Mouse (Mus musculus) kidney, embryonic 15.5 days (tissue): Measurements from ENCODE around the gene Pnpla6. TPM values are rescaled to one million over a fixed set of nuclear protein-coding genes. Genes with fewer than 3 reads are reported as not detected.

Experiments
- ATAC-seq: fragments of 200-750 bp; cut with Nextera tagmentation; replicated peaks from 2 replicates; pipeline ENCODE4 v1.8.0; 2017; ENCODE audit warnings: moderate TSS enrichment; ENCODE audit not compliant: low FRiP score
- H3K27ac ChIP-seq: fragments of 300-500 bp; sonication (generic); 2 replicates; pipeline ENCODE4 v1.5.1; 2015; ENCODE audit warnings: mild to moderate bottlenecking, inconsistent platforms
- H3K27me3 ChIP-seq: fragments of 300-500 bp; sonication (generic); 2 replicates; pipeline ENCODE4 v1.6.1; 2015; ENCODE audit warnings: inconsistent platforms
- H3K36me3 ChIP-seq: fragments of 300-500 bp; sonication (generic); 2 replicates; pipeline ENCODE4 v1.6.1; 2015; ENCODE audit warnings: inconsistent platforms
- H3K4me1 ChIP-seq: fragments of 300-500 bp; sonication (generic); 2 replicates; pipeline ENCODE4 v1.6.1; 2015; ENCODE audit warnings: inconsistent platforms
- H3K4me2 ChIP-seq: fragments of 300-500 bp; sonication (generic); 2 replicates; pipeline ENCODE4 v1.6.1; 2015; ENCODE audit warnings: moderate library complexity, mild to moderate bottlenecking, inconsistent platforms
- H3K4me3 ChIP-seq: fragments of 300-500 bp; sonication (generic); replicated peaks from 2 replicates; pipeline ENCODE4 v1.5.1; 2015; ENCODE audit warnings: mild to moderate bottlenecking, inconsistent platforms
- H3K9ac ChIP-seq: fragments of 300-500 bp; sonication (generic); 2 replicates; pipeline ENCODE4 v1.6.1; 2015; ENCODE audit warnings: mild to moderate bottlenecking, inconsistent platforms
- H3K9me3 ChIP-seq: fragments of 300-500 bp; sonication (generic); replicated peaks from 2 replicates; pipeline ENCODE4 v1.6.1; 2016; ENCODE audit warnings: inconsistent platforms
- WGBS: fragments of 180-500 bp; shearing (Covaris S2); methylation state at CpG from one replicate; pipeline ENCODE4 v1.1.7; 2015; ENCODE audit warnings: mixed read lengths; 5-methylcytosine and 5-hydroxymethylcytosine counted together
- polyA plus RNA-seq: library from polyadenylated mRNA; unstranded; fragments of >200 nt; fragmentation: Nextera tagmentation; extraction: Ambion mirVana; gene quantifications from 2 replicates; pipeline ENCODE4 v1.2.1, GENCODE M21; 2015

Pnpla6 gene
- polyA plus RNA-seq, 1 experiment from 2014 or later = 38.3 TPM

DNA sequence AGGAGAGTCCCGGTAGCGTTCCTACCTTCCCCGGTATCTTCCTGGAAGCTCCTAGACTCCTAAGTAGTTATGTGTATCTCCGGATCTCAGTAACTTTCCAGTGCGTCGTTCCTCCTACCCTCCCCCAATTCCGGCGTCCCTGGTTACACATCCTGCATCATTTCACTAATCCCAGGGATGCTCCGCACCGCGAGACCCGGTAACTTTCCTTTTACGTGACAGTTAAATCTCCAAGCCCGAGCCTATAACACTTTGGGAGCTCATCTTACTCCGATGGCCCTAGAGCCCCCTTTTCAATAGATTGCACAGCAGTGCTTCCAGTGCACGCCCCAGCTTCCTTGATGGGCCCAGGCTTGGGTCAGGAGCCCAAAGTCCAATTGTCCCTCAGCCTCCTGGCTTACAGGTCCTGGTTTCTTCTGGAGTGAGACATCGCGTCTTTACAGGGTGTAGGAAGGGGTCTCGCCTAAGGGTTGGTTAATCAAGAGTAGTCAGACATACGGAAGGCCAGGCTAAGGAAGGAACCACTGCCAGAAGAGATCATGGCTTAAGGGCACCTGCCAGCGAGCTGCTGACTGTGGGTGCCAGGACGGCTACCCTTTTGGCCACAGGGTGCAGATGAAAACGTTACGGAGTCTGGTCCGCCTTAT is 710 bp downstream of the Pnpla6 start:
- peak; percentile 34 for ATAC-seq
- 0% methylated on average over 25 of the region's 25 CpGs for WGBS

GRCm38 (mm10) chr8:3516450-3517116 is 1.4 kb downstream of the Pnpla6 start:
- H3K27me3 ChIP-seq = no peaks in the 10 kb centered on the region
- H3K9me3 ChIP-seq = no peaks in the 10 kb centered on the region
- peak overlapping the region; percentile 76 for H3K4me3 ChIP-seq
- peak overlapping the region; percentile 87 for H3K27ac ChIP-seq
- peaks cover 42% of the 10 kb centered on the region for H3K36me3 ChIP-seq
- peak; percentile 89 for ATAC-seq
- WGBS = 2% methylated on average over 36 of the region's 36 CpGs
- H3K4me1 ChIP-seq = peaks cover 18% of the 10 kb centered on the region
- H3K4me2 ChIP-seq = peak overlapping the region; percentile 97
- H3K9ac ChIP-seq = peak overlapping the region; percentile 56

More for the DNA sequence above, 710 bp downstream of the Pnpla6 start:
- Histone ChIP-seq H3K36me3 (peaks cover 42% of the 10 kb centered on the region), H3K4me2 (peak overlapping the region; percentile 97), H3K4me3 (peak overlapping the region; percentile 76), H3K9me3 (no peaks in the 10 kb centered on the region), H3K27ac (peak overlapping the region; percentile 87), H3K27me3 (no peaks in the 10 kb centered on the region), H3K9ac (peak overlapping the region; percentile 56), H3K4me1 (peaks cover 18% of the 10 kb centered on the region)

- Histone ChIP-seq H3K27ac (peak overlapping the region; percentile 87), H3K9me3 (no peaks in the 10 kb centered on the region), H3K9ac (peak overlapping the region; percentile 56), H3K4me2 (peak overlapping the region; percentile 97), H3K4me3 (peak overlapping the region; percentile 76), H3K27me3 (no peaks in the 10 kb centered on the region), H3K4me1 (peaks cover 18% of the 10 kb centered on the region), H3K36me3 (peaks cover 42% of the 10 kb centered on the region)
- ATAC-seq = peak; percentile 41; the same call in 1 of the 2 replicates
- 5% methylated on average over 16 of the region's 16 CpGs for WGBS
These were observed 1.9 kb downstream of the Pnpla6 start for GRCm38 (mm10) chr8:3517117-3517495.

- Histone ChIP-seq H3K27me3 (no peaks in the 10 kb centered on the region), H3K27ac (no peak overlapping the region), H3K9me3 (no peaks in the 10 kb centered on the region), H3K4me2 (no peak overlapping the region), H3K4me3 (no peak overlapping the region), H3K36me3 (peaks cover 65% of the 10 kb centered on the region), H3K4me1 (peaks cover 5% of the 10 kb centered on the region), H3K9ac (no peak overlapping the region)
- peak; percentile 75; the same call in 1 of the 2 replicates for ATAC-seq
- WGBS = 91% methylated on average over 13 of the region's 13 CpGs
These were observed 7.0 kb downstream of the Pnpla6 start for GRCm38 (mm10) chr8:3522007-3522697.

DNA sequence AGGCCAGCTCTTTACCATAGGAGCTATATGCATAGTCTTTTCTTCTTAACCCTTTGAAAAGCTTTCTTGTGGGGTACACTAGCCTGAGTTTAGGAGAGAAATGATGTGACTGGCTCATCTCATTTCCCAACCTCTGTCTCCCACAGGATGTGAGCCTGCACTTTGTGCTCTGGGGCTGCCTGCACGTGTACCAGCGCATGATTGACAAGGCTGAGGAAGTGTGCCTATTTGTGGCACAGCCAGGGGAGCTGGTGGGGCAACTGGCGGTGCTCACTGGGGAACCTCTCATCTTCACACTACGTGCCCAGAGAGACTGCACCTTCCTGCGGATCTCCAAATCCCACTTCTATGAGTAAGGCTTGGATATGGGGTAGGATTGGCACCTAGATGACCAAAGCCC is 15.6 kb downstream of the Pnpla6 start:
- H3K4me3 ChIP-seq = no peak overlapping the region
- no peak overlapping the region for H3K9ac ChIP-seq
- peaks cover 66% of the 10 kb centered on the region for H3K36me3 ChIP-seq
- no peaks in the 10 kb centered on the region for H3K9me3 ChIP-seq
- H3K27me3 ChIP-seq = no peaks in the 10 kb centered on the region
- H3K27ac ChIP-seq = no peak overlapping the region
- no peak overlapping the region for H3K4me2 ChIP-seq
- no peaks in the 10 kb centered on the region for H3K4me1 ChIP-seq
- WGBS = 85% methylated on average over 5 of the region's 5 CpGs
- no peak for ATAC-seq

- no peak overlapping the region for H3K9ac ChIP-seq
- no peak for ATAC-seq
- no peak overlapping the region for H3K27ac ChIP-seq
- WGBS = 94% methylated on average over 18 of the region's 18 CpGs
- H3K27me3 ChIP-seq = no peaks in the 10 kb centered on the region
- H3K9me3 ChIP-seq = no peaks in the 10 kb centered on the region
- H3K36me3 ChIP-seq = peaks cover 67% of the 10 kb centered on the region
- no peaks in the 10 kb centered on the region for H3K4me1 ChIP-seq
- no peak overlapping the region for H3K4me2 ChIP-seq
- no peak overlapping the region for H3K4me3 ChIP-seq
These were observed 16.8 kb downstream of the Pnpla6 start for GRCm38 (mm10) chr8:3531936-3532335.

DNA sequence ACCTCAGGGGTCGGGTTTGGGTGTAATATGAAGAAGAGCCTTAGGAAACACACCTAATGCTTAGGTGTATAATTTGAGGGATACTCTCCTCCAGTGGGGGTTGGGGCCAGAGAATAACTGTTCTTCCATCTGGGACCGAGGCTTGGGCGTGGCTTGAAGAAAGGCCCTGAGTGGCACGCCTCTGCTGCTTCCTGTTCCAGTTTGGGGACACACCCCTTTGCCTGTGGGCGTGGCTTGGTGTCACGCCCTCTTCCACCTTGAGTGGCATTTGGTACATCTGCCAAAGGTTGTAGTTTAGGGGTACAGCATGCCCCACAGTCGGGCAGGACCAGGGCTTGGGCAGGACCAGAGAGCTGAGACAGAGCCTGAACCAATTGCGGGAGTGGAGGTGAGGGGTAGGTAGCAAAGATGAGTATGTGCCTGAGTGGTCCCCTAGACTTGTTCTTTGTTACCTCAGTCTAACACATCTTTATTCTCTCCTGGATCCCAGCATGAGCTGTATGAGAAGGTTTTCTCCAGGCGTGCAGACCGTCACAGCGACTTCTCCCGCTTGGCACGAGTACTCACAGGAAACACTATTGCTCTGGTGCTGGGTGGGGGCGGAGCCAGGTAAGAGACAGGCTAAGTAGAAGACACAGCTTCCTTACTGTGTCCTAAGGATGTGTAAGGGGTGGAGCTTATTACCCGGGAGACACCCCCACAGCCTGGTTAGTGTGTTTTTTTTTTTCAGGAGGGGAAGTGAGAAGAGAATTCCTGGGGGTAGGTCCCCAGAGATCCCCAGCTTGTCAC is 21.1 kb downstream of the Pnpla6 start:
- Histone ChIP-seq H3K4me1 (no peaks in the 10 kb centered on the region), H3K36me3 (peaks cover 89% of the 10 kb centered on the region), H3K27ac (no peak overlapping the region), H3K4me2 (no peak overlapping the region), H3K4me3 (no peak overlapping the region), H3K27me3 (no peaks in the 10 kb centered on the region), H3K9ac (no peak overlapping the region), H3K9me3 (no peaks in the 10 kb centered on the region)
- 65% methylated on average over 15 of the region's 15 CpGs for WGBS
- no peak for ATAC-seq

DNA sequence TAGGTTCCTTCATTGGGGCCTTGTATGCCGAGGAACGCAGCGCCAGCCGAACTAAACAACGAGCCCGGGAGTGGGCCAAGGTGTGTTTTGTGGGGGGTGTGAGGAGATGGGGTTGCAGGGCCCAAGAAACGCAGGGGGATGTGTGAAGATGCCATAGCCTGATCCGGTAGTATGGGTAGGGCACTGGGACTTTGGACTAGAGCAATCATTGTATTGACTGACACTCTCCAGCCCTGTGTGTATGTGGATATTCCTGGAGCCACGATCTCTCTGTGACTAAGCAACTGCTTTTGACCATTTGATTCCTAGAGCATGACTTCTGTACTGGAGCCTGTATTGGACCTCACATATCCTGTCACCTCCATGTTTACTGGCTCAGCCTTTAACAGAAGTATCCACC is 21.8 kb downstream of the Pnpla6 start:
- Histone ChIP-seq H3K9me3 (no peaks in the 10 kb centered on the region), H3K4me2 (no peak overlapping the region), H3K27me3 (no peaks in the 10 kb centered on the region), H3K4me3 (no peak overlapping the region), H3K9ac (no peak overlapping the region), H3K36me3 (peaks cover 89% of the 10 kb centered on the region), H3K27ac (no peak overlapping the region), H3K4me1 (no peaks in the 10 kb centered on the region)
- no peak for ATAC-seq
- WGBS = 94% methylated on average over 9 of the region's 9 CpGs

DNA sequence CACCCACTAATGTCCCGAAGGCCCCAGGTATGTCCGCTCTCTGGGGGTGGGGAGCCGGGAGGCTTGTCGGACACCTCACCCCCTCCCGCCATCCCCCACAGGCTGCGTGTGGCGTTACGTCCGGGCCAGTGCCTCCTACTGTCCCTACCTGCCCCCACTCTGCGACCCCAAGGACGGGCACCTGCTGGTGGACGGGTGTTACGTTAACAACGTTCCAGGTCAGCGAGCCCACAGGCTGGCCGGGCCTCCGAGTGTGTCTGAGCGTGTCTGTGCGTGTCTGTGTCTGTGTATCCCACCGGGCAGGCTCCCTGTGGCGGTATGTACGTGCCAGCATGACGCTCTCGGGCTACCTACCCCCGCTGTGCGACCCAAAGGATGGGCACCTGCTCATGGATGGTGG is 22.5 kb downstream of the Pnpla6 start:
- 0 out of 2 replicates have a peak, but pooled peaks have one; percentile 22 for ATAC-seq
- Histone ChIP-seq H3K4me2 (no peak overlapping the region), H3K36me3 (peaks cover 86% of the 10 kb centered on the region)

DNA sequence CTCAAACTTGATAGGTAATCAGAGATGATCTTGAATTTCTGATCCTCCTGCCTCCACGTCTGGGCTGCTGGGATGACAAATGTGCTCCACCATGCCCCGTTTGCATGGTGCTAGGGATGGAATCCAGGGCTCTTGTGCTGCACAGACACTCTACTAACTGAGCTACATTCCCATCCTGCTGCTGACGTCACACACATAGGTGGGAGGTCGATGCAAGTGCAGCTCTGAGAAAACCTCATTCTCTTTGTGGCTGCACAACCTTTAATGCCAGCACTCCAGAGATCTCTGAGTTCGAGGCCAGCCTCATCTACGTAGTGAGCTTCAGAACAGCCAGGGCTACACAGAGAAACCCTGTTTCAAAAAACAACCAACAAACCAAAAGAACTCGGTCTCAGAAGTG is 24.0 kb downstream of the Pnpla6 start:
- Histone ChIP-seq H3K27me3 (no peaks in the 10 kb centered on the region), H3K9ac (no peak overlapping the region), H3K27ac (no peak overlapping the region), H3K9me3 (no peaks in the 10 kb centered on the region), H3K36me3 (peaks cover 91% of the 10 kb centered on the region), H3K4me2 (no peak overlapping the region), H3K4me3 (no peak overlapping the region), H3K4me1 (no peaks in the 10 kb centered on the region)
- 88% methylated on average over 7 of the region's 7 CpGs for WGBS
- ATAC-seq = no peak

More for the DNA sequence above, 22.5 kb downstream of the Pnpla6 start:
- Histone ChIP-seq H3K4me3 (no peak overlapping the region), H3K27me3 (no peaks in the 10 kb centered on the region), H3K27ac (no peak overlapping the region), H3K4me1 (no peaks in the 10 kb centered on the region), H3K9me3 (no peaks in the 10 kb centered on the region), H3K9ac (no peak overlapping the region)
- WGBS = 81% methylated on average over 26 of the region's 26 CpGs

DNA sequence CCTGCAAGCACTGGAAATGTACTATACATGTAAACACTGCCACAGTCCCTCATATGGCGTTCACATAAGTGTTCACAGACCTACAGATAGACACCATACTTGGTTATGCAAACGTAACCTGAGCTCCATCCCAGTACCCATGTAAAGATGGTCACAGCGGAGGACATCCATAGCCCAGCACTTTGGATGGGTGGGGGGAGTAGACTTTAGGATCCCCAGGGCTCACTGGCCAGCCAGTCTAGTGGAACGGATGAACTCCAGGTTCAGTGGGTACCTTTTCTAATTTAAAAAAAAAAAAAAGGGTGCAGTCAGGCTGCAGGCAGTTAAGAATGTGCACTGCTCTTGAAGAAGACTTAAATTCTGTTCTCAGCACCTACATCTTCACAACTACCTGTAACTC is 24.9 kb downstream of the Pnpla6 start:
- peaks cover 95% of the 10 kb centered on the region for H3K36me3 ChIP-seq
- ATAC-seq = no peak

More for the DNA sequence above, 24.9 kb downstream of the Pnpla6 start:
- Histone ChIP-seq H3K9me3 (0 out of 2 replicates have a peak, but pooled peaks cover 3% of the 10 kb centered on the region), H3K4me1 (no peaks in the 10 kb centered on the region), H3K27ac (no peak overlapping the region), H3K9ac (no peak overlapping the region), H3K4me2 (no peak overlapping the region), H3K4me3 (no peak overlapping the region), H3K27me3 (no peaks in the 10 kb centered on the region)
- 85% methylated on average over 4 of the region's 4 CpGs for WGBS
